Mouse (Mus musculus): Measurements from ENCODE around the gene Car7. TPM values are rescaled to one million over a fixed set of nuclear protein-coding genes. Genes with fewer than 3 reads are reported as not detected.

Gene Car7
- polyA plus RNA-seq (2015; fragmentation: Nextera tagmentation; extraction: Ambion mirVana) = 1.2 and 1.7 TPM in 2 replicates

GRCm38 (mm10) chr8:104533971-104534778, at the start of gene Car7, which contains the start of gene Nae1:
Car7 (plus strand) TSS chr8:104534689.
Nae1 (minus strand) TSS chr8:104534637.

GRCm38 (mm10) chr8:104509061-104510006, 25.2 kb upstream of the Car7 start, which contains the start of gene Terb1:
Terb1 (minus strand) TSS chr8:104509910.

GRCm38 (mm10) chr8:104591133-104591834, 56.8 kb downstream of the Car7 start, which contains the start of gene Pdp2:
Pdp2 (plus strand) TSS chr8:104591451.

Other genes with a start within 250 kb of the Car7 start
- not detected in 2 replicates for gene Cmtm2a, start 241.5 kb upstream of the Car7 start, polyA plus RNA-seq (2015; fragmentation: Nextera tagmentation; extraction: Ambion mirVana)
- gene Gm45711, start 224.6 kb upstream of the Car7 start, polyA plus RNA-seq (2015; fragmentation: Nextera tagmentation; extraction: Ambion mirVana) = not detected in 2 replicates
- gene Cmtm1, start 224.5 kb upstream of the Car7 start, polyA plus RNA-seq (2015; fragmentation: Nextera tagmentation; extraction: Ambion mirVana) = not detected in 2 replicates
- not detected in 2 replicates for gene Gm11020, start 213.1 kb upstream of the Car7 start, polyA plus RNA-seq (2015; fragmentation: Nextera tagmentation; extraction: Ambion mirVana)
- not detected in 2 replicates for gene Cmtm2b, start 212.5 kb upstream of the Car7 start, polyA plus RNA-seq (2015; fragmentation: Nextera tagmentation; extraction: Ambion mirVana)
- 44.0 and 60.1 TPM in 2 replicates for gene Cmtm3, start 195.3 kb upstream of the Car7 start, polyA plus RNA-seq (2015; fragmentation: Nextera tagmentation; extraction: Ambion mirVana)
- gene Cmtm4, start 138.9 kb upstream of the Car7 start, polyA plus RNA-seq (2015; fragmentation: Nextera tagmentation; extraction: Ambion mirVana) = 0.83 and 1.1 TPM in 2 replicates
- 18.4 and 21.2 TPM in 2 replicates for gene Dync1li2, start 91.6 kb upstream of the Car7 start, polyA plus RNA-seq (2015; fragmentation: Nextera tagmentation; extraction: Ambion mirVana)
- gene Terb1, start 24.8 kb upstream of the Car7 start, polyA plus RNA-seq (2015; fragmentation: Nextera tagmentation; extraction: Ambion mirVana) = 0.05 and 0.06 TPM in 2 replicates
- gene Nae1, start 52 bp upstream of the Car7 start, polyA plus RNA-seq (2015; fragmentation: Nextera tagmentation; extraction: Ambion mirVana) = 40.8 and 41.6 TPM in 2 replicates
- 3.0 and 3.3 TPM in 2 replicates for gene Pdp2, start 56.8 kb downstream of the Car7 start, polyA plus RNA-seq (2015; fragmentation: Nextera tagmentation; extraction: Ambion mirVana)
- not detected in 2 replicates for gene Cdh16, start 89.7 kb downstream of the Car7 start, polyA plus RNA-seq (2015; fragmentation: Nextera tagmentation; extraction: Ambion mirVana)
- gene Rrad, start 96.6 kb downstream of the Car7 start, polyA plus RNA-seq (2015; fragmentation: Nextera tagmentation; extraction: Ambion mirVana) = 1.4 and 1.9 TPM in 2 replicates
- 40.6 TPM in 2 replicates for gene Ciao2b, start 107.3 kb downstream of the Car7 start, polyA plus RNA-seq (2015; fragmentation: Nextera tagmentation; extraction: Ambion mirVana)
- 0.15 TPM in 1 of 2 replicates, not detected in the other for gene Ces2a, start 199.3 kb downstream of the Car7 start, polyA plus RNA-seq (2015; fragmentation: Nextera tagmentation; extraction: Ambion mirVana)

Measured in spleen, postnatal 0 days (tissue).